Mouse (Mus musculus) heart, embryonic 11.5 days (tissue): ENCODE measurements around the gene Strc. TPM values are rescaled to one million over a fixed set of nuclear protein-coding genes. Genes with fewer than 3 reads are reported as not detected.

Experiments used
- ATAC-seq: fragments of 200-750 bp; cut with Nextera tagmentation; replicated peaks from 2 replicates; pipeline ENCODE4 v1.8.0; 2017; ENCODE audit warnings: moderate library complexity; ENCODE audit not compliant: insufficient number of reproducible peaks, low FRiP score, low TSS enrichment
- H3K27ac ChIP-seq: fragments of 300-500 bp; sonication (generic); 2 replicates; pipeline ENCODE4 v1.5.1; 2014; ENCODE audit warnings: mild to moderate bottlenecking, low read depth, low read length
- H3K27me3 ChIP-seq: fragments of 300-500 bp; sonication (generic); 2 replicates; pipeline ENCODE4 v1.6.1; 2014; ENCODE audit warnings: mild to moderate bottlenecking, low read length, mixed read lengths; ENCODE audit not compliant: control insufficient read depth, insufficient read depth
- H3K36me3 ChIP-seq: fragments of 300-500 bp; sonication (generic); 2 replicates; pipeline ENCODE4 v1.6.1; 2014; ENCODE audit warnings: mild to moderate bottlenecking, low read length, moderate library complexity, mixed read lengths; ENCODE audit not compliant: control insufficient read depth, insufficient read depth
- H3K4me1 ChIP-seq: fragments of 300-500 bp; sonication (generic); 2 replicates; pipeline ENCODE4 v1.6.1; 2014; ENCODE audit warnings: low read length; ENCODE audit not compliant: control insufficient read depth, insufficient read depth
- H3K4me2 ChIP-seq: fragments of 300-500 bp; sonication (generic); 2 replicates; pipeline ENCODE4 v1.6.1; 2014; ENCODE audit warnings: mild to moderate bottlenecking, moderate library complexity
- H3K4me3 ChIP-seq: fragments of 300-500 bp; sonication (generic); 2 replicates; pipeline ENCODE4 v1.5.1; 2014; ENCODE audit warnings: low read depth, low read length
- H3K9ac ChIP-seq: fragments of 300-500 bp; sonication (generic); 2 replicates; pipeline ENCODE4 v1.6.1; 2014; ENCODE audit warnings: mild to moderate bottlenecking, low read depth, low read length, moderate library complexity
- H3K9me3 ChIP-seq: fragments of 300-500 bp; sonication (generic); replicated peaks from 2 replicates; pipeline ENCODE4 v1.6.1; 2016; ENCODE audit warnings: low read length; ENCODE audit not compliant: control insufficient read depth
- WGBS: fragments of 180-500 bp; shearing (Covaris S2); extraction: QIAGEN DNeasy Blood & Tissue Kit; methylation state at CpG from one replicate; pipeline ENCODE4 v1.1.7; 2014; ENCODE audit not compliant: insufficient replicate concordance; 5-methylcytosine and 5-hydroxymethylcytosine counted together
- polyA plus RNA-seq: library from polyadenylated mRNA; unstranded; fragments of >200 nt; fragmentation: Nextera tagmentation; extraction: Ambion mirVana; gene quantifications from 2 replicates; pipeline ENCODE4 v1.2.1, GENCODE M21; 2014

Strc gene
- polyA plus RNA-seq, 1 experiment from 2014 or later: 0.03 TPM

GRCm38 (mm10) chr2:121413387-121414042 lies 26.5 kb upstream of the Strc start, which contains the start of the genes Pdia3 and Catsper2:
Pdia3 (plus strand) TSS chr2:121413775.
Catsper2 (minus strand) TSS chr2:121413792.
- Histone ChIP-seq H3K4me3 (peak within 1 kb of the TSS; percentile 97), H3K4me2 (peak within 1 kb of the TSS; percentile 79), H3K9ac (peak within 1 kb of the TSS; percentile 99), H3K9me3 (no peaks in the 10 kb centered on the region), H3K36me3 (peaks cover 3% of the 10 kb centered on the region), H3K4me1 (peaks cover 16% of the 10 kb centered on the region), H3K27ac (peak within 1 kb of the TSS; percentile 99), H3K27me3 (no peaks in the 10 kb centered on the region)
- WGBS: under 1% methylated on average over 64 of the region's 68 CpGs
- ATAC-seq: peak; percentile 99

GRCm38 (mm10) chr2:121412843-121413386 lies 25.9 kb upstream of the Strc start:
- 0 out of 2 replicates have a peak, but pooled peaks have one; percentile 1 for ATAC-seq
- Histone ChIP-seq H3K4me3 (peak overlapping the region; percentile 97), H3K27me3 (no peaks in the 10 kb centered on the region)

GRCm38 (mm10) chr2:121408160-121408559 lies 21.2 kb upstream of the Strc start:
- Histone ChIP-seq H3K9me3 (no peaks in the 10 kb centered on the region), H3K27ac (no peak overlapping the region), H3K36me3 (no peaks in the 10 kb centered on the region), H3K27me3 (no peaks in the 10 kb centered on the region), H3K9ac (no peak overlapping the region), H3K4me3 (no peak overlapping the region), H3K4me2 (no peak overlapping the region), H3K4me1 (no peaks in the 10 kb centered on the region)
- 39% methylated on average over 4 of the region's 4 CpGs for WGBS
- ATAC-seq: no peak

More at GRCm38 (mm10) chr2:121412843-121413386, 25.9 kb upstream of the Strc start:
- Histone ChIP-seq H3K36me3 (no peaks in the 10 kb centered on the region), H3K4me2 (peak overlapping the region; percentile 79), H3K9ac (peak overlapping the region; percentile 84), H3K4me1 (peaks cover 16% of the 10 kb centered on the region), H3K9me3 (no peaks in the 10 kb centered on the region), H3K27ac (peak overlapping the region; percentile 99)
- WGBS: 9% methylated on average over 4 of the region's 4 CpGs

- no peaks in the 10 kb centered on the region for H3K36me3 ChIP-seq
- no peak overlapping the region for H3K9ac ChIP-seq
- H3K4me1 ChIP-seq: no peaks in the 10 kb centered on the region
- no peaks in the 10 kb centered on the region for H3K9me3 ChIP-seq
- no peak overlapping the region for H3K4me3 ChIP-seq
- no peak overlapping the region for H3K27ac ChIP-seq
- ATAC-seq: no peak
- no peak overlapping the region for H3K4me2 ChIP-seq
- no peaks in the 10 kb centered on the region for H3K27me3 ChIP-seq
These were observed 16.3 kb upstream of the Strc start for GRCm38 (mm10) chr2:121403296-121403695.

- Histone ChIP-seq H3K27me3 (no peaks in the 10 kb centered on the region), H3K4me3 (no peak overlapping the region), H3K4me1 (no peaks in the 10 kb centered on the region), H3K27ac (no peak overlapping the region), H3K9ac (no peak overlapping the region), H3K9me3 (no peaks in the 10 kb centered on the region), H3K4me2 (no peak overlapping the region), H3K36me3 (no peaks in the 10 kb centered on the region)
- WGBS: 12% methylated on average over 8 of the region's 8 CpGs
- no peak for ATAC-seq
These were observed 9.7 kb upstream of the Strc start for GRCm38 (mm10) chr2:121396624-121397023.

- 0 out of 2 replicates have a peak, but pooled peaks cover 2% of the 10 kb centered on the region for H3K27me3 ChIP-seq
- WGBS: 31% methylated on average over 2 of the region's 2 CpGs
- H3K36me3 ChIP-seq: no peaks in the 10 kb centered on the region
- no peak overlapping the region for H3K27ac ChIP-seq
- no peak for ATAC-seq
- H3K9ac ChIP-seq: no peak overlapping the region
- H3K4me1 ChIP-seq: no peaks in the 10 kb centered on the region
- H3K9me3 ChIP-seq: no peaks in the 10 kb centered on the region
- H3K4me3 ChIP-seq: no peak overlapping the region
- no peak overlapping the region for H3K4me2 ChIP-seq
These were observed 12.2 kb downstream of the Strc start for GRCm38 (mm10) chr2:121374766-121375165.

GRCm38 (mm10) chr2:121372266-121372665 lies 14.7 kb downstream of the Strc start:
- no peak overlapping the region for H3K9ac ChIP-seq
- H3K9me3 ChIP-seq: no peaks in the 10 kb centered on the region
- H3K27ac ChIP-seq: no peak overlapping the region
- no peaks in the 10 kb centered on the region for H3K4me1 ChIP-seq
- H3K36me3 ChIP-seq: no peaks in the 10 kb centered on the region
- 52% methylated on average over 3 of the region's 3 CpGs for WGBS
- no peak overlapping the region for H3K4me3 ChIP-seq
- no peak overlapping the region for H3K4me2 ChIP-seq
- 0 out of 2 replicates have a peak, but pooled peaks cover 2% of the 10 kb centered on the region for H3K27me3 ChIP-seq
- ATAC-seq: no peak

GRCm38 (mm10) chr2:121370921-121371320 lies 16.0 kb downstream of the Strc start:
- H3K27ac ChIP-seq: no peak overlapping the region
- no peak overlapping the region for H3K4me2 ChIP-seq
- H3K9ac ChIP-seq: no peak overlapping the region
- WGBS: 82% methylated on average over 5 of the region's 5 CpGs
- no peaks in the 10 kb centered on the region for H3K27me3 ChIP-seq
- no peak overlapping the region for H3K4me3 ChIP-seq
- no peak for ATAC-seq
- no peaks in the 10 kb centered on the region for H3K9me3 ChIP-seq
- H3K36me3 ChIP-seq: no peaks in the 10 kb centered on the region
- no peaks in the 10 kb centered on the region for H3K4me1 ChIP-seq

- Histone ChIP-seq H3K9ac (no peak overlapping the region), H3K27me3 (no peaks in the 10 kb centered on the region), H3K9me3 (no peaks in the 10 kb centered on the region), H3K4me3 (no peak overlapping the region), H3K4me1 (no peaks in the 10 kb centered on the region), H3K27ac (no peak overlapping the region), H3K4me2 (no peak overlapping the region), H3K36me3 (no peaks in the 10 kb centered on the region)
- WGBS: 76% methylated on average over 2 of the region's 2 CpGs
- ATAC-seq: no peak
These were observed 18.1 kb downstream of the Strc start for GRCm38 (mm10) chr2:121368831-121369230.
